Mouse (Mus musculus) E14TG2a.4 (cell line): ENCODE results near the gene Gp1ba.

ENCODE experiments used
- CTCF ChIP-seq: conservative IDR thresholded peaks from 2 replicates; pipeline ENCODE4 v1.5.1; 2014; ENCODE audit warnings: low read length
- POU5F1 ChIP-seq: IDR thresholded peaks from 2 replicates; pipeline ENCODE4 v1.6.1; 2014; ENCODE audit warnings: low read length, borderline replicate concordance

GRCm38 (mm10) chr11:70649185-70649734 is 10.3 kb downstream of the Gp1ba start:
- TF ChIP-seq CTCF: no peak
- no peak for TF ChIP-seq POU5F1
